Mouse (Mus musculus) retina, embryonic 14.5 days (tissue): ENCODE data around the gene Ptk7.
"Not testable (repeated sequence)": the region's sequence is repeated elsewhere in the genome, so short reads cannot be mapped to it uniquely, and the experiment has no call there.

ENCODE experiments used
- DNase-seq: peaks from one replicate; pipeline ENCODE4 v3.0.0-alpha.2; 2015; ENCODE audit warnings: low spot score

Ptk7 gene

DNA sequence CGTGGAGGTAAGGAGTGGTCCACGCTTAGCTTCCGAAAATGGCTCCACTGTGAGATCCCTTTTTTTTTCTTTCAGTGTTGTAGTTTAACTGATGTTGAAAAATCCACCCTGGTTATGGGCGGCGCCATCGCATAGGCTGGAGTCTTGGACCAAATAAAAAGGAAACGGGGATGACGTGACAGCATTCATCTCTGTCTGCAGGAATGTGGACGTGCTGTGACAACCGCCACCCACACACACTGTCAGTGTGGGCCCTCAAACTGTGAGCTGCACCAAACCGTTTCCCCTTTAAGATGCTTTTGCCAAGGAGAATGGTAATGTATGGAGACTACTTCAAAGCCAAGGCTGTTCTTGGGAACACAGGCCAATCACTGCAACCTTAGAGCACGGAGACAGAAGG is 23.3 kb downstream of the Ptk7 start:
- DNase-seq = no peak

- peak; percentile 63 for DNase-seq
Measured at GRCm38 (mm10) chr17:46605126-46605525, 24.2 kb downstream of the Ptk7 start.

DNA sequence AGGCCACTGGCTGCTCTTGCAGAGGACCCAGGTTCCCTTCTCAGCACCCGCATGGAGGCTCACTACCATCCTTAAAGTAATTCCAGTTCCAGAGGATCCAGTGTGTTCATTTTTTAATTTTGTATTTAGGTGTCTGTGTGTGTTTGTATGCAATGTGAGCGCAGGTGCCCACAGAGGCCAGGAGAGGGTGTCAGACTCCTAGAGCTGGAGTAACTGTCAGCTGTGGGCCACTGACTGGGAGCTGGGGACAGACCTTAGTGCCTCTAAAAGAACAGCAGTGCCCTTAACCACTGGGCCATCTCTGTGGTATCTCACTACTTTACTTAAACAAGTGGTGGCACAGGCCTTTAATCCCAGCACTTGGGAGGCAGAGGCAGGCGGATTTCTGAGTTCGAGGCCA is 26.1 kb downstream of the Ptk7 start:
- no peak for DNase-seq

- DNase-seq = no peak
Measured at GRCm38 (mm10) chr17:46602212-46602611, 27.1 kb downstream of the Ptk7 start.

DNA sequence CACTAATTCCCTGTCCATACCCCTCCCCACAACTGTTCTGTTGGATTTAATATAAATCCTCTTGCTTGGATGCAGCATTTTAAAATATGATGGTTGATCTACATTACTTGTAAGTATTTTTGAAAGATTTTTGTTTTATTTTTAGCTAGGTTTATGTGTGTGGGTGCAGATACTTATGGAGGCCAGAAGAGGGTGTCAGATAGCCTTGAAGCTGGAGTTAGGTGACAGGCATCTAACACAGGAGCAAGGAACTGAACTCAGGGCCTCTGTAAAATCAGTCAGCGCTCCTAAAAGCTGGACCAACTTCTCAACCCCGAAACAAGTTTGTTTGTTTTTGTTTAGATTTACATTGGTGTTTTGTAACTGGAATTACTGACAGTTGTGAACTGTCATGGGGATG is 28.7 kb downstream of the Ptk7 start:
- no peak for DNase-seq

DNA sequence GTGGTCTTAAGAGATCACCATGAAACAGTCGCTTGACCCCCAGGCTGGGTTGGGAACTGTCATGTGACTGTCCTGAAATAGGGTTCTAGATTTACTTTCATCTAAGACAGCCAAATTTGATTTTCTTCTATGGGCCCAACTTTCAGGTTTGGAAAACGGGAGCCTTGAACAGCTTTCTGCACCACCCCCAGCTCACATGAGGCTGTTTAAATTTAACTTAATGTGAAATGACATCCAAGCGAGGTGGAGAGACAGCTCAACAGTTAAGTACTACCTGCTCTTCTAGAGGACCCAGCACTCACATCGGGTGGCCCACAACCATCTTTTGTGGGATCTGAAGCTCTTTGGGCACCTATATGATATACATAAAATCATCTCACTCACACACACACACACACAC is 30.3 kb downstream of the Ptk7 start:
- DNase-seq = no peak

DNA sequence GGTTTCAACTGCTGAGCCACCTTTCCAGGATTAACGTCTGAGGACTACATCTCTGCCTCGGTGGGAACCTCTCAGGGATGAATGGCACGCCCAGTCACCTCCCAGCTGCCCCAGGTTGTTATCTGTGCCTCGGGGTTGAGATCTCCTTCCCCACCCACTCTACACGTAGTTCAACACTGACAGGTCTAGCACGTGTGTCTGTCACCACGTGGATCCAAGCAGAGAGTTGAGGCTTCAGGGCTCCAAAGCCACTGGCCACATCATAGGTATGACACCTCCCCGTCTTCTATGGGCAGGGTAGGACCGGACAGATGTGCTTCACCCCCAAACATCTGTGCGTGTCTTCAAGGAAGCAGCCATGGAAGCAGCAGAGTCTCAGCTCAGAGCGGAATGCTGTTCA is 31.3 kb downstream of the Ptk7 start:
- DNase-seq = no peak

DNA sequence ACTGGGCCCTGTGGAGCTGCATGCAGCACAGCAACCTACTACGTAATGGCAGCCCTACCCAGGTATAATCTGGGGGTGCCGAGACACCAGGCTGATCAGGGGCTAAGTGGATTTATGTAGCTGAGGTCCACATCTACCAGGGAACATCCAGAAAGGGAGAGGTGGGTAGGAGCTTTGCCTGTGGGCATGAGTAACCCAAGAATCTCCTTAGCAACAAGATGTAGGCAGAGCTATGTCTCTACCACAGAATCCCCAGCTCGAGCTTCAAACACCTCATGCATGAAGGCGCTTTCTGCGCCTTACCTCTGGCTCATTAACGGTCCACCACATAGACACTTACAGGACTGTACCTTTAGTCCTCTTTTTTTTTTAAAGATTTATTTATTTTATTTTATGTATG is 34.0 kb downstream of the Ptk7 start:
- no peak for DNase-seq

GRCm38 (mm10) chr17:46594606-46595005 is 34.7 kb downstream of the Ptk7 start:
- no peak for DNase-seq

DNA sequence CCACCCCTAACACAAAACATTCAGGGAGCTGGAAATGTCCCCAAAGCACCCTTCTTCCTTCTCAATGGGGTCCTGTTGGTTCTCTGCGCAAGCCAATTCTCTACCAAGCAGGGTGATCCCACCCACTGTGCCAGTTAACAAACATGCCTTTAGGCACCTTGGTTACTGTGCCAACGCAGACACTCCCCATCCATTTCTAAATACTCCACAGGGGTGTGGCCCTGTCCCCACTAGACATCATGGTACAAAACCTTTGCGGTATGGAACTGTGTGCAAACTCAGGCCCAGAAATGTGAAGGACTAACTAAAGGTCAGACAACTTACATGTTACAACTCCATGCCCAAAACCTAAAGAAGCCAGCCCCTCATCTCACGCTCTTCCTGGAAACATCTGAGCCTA is 36.2 kb downstream of the Ptk7 start:
- DNase-seq = no peak

DNA sequence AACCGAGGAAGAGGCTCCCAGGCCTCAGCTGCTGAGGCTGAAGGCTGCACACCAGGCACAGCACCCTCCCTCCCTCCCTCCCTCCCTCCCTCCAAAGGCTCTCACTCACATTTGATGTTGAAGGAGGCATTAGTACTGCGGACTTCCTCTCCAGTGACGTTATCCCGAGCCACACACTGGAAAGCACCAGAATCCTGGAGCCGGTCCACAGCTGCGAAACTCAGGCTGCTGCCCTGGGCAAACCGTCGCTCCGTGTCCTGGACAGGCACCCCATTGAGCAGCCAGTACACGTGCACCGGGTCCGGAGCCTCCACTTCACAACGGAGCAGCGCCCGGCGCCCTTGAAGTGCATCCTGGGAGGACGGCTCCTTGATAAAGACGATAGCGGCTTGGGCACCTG is 37.9 kb downstream of the Ptk7 start:
- no peak for DNase-seq

GRCm38 (mm10) chr17:46590439-46590838 is 38.9 kb downstream of the Ptk7 start:
- no peak for DNase-seq

- DNase-seq = no peak
Measured at GRCm38 (mm10) chr17:46589635-46590314, 39.5 kb downstream of the Ptk7 start.

DNA sequence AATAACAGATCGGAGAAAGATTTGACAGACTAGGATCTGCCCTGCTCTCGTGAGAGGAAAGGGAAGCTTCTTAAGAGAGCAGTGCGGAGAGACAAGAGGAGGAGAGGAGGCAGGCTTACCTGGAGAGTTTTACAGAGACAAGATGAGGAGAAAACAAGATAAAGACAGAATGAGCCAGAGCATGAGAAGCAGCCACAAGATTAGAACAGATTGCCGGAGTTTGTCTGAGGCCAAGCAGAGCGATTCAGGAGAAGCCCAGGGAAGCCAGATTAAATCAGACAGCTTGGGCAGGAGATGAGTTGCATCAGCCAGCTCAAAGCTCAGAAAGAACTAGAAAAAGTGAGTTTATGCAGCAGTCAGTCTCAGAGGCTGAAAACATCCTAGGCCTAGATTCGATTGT is 40.4 kb downstream of the Ptk7 start:
- no peak for DNase-seq

DNA sequence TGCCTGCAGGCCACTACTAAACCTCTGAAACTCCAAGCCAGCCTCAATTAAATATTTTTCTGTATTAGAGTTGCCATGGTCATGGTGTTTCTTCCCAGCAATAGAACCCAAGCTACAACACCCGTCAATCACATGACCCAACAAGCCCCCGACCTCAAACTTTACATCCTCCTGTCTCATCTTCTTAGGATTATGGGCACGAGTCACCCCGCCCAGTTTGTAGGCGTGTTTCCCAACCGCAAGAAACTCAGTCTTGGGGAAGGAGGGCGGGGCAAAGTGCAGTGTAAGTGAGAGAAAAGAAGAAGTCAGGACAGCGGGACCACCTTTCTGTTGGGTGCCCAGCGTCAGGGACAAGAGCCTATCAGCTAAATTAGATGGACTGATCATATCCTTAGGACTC is 41.1 kb downstream of the Ptk7 start:
- no peak for DNase-seq

GRCm38 (mm10) chr17:46586327-46586726 is 43.0 kb downstream of the Ptk7 start:
- no peak for DNase-seq

GRCm38 (mm10) chr17:46578650-46579049 is 50.7 kb downstream of the Ptk7 start:
- peak; percentile 52 for DNase-seq

DNA sequence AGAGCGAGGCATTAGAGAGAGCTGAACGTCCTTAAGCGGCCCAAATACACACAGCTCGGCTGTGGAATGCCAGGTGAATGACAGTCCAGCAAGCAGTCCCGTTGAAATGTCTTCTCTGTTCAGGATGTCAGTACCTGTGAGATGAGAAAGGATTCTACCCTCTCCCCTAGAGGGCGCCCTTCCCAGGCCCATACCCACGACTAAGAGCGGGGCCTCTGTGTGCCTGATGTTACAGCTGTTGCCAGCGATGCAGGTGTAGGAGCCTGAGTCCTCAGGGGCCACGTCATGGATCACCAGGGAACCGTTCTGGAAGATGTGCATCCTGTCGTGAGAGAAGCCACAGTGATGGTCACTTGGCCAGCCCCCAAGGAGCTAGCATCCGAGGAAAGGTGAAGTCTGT is 53.2 kb downstream of the Ptk7 start:
- no peak for DNase-seq

DNA sequence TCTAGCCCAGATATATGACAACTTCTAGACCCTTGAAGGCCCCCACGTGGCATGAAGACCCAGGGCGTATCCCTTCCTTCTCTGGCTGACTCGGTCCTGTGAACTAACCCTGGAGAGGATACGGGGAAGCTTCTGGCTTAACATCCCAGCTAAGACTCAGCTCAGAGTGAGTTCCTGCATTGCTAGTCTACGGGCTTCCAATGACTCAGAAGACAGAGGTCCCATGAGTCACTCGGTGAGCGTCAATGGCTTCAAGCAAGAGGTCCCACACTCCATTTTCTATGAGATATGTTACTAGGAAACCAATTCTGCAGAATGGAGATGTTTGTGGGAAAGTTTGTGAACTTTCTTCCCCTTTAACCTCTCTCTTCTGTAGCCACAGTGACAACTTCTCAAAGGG is 54.8 kb downstream of the Ptk7 start:
- DNase-seq = no peak

GRCm38 (mm10) chr17:46571005-46571404 is 58.3 kb downstream of the Ptk7 start:
- DNase-seq = no peak

DNA sequence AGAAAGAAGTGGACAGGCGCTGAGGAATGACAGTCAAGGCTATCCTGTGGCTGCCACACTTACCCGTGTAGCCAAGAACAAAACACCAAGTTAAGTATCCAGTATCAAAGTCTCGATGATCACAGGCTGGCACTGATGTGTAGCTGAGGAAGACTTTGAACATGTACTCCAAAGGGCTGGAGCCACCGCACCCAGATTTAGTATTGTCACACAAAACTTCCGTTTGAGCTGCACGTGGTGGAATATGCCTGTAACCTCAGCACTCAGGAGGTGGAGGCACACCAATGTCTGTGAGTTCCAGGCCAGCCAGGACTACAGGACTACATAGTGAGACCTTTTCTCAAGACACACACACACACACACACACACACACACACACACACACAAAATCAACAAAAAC is 70.2 kb downstream of the Ptk7 start:
- DNase-seq = no peak

- no peak for DNase-seq
Measured at GRCm38 (mm10) chr17:46558151-46558550, 71.2 kb downstream of the Ptk7 start.

- not testable (repeated sequence) for DNase-seq
Measured at GRCm38 (mm10) chr17:46557321-46557720, 72.0 kb downstream of the Ptk7 start.

GRCm38 (mm10) chr17:46556584-46556945 is 72.7 kb downstream of the Ptk7 start:
- no peak for DNase-seq
